Mouse (Mus musculus): ENCODE measurements at regions not wholly inside any gene's neighbourhood (a gene's known extent, or its start where the extent isn't known, plus 50 kb on each side); places are given as distances from the start of the nearest gene placed in this dataset.

GRCm38 (mm10) chr14:100665361-100665955 lies 381.0 kb upstream of the Klf12 start:
- Histone ChIP-seq H3K4me1 (replicated peaks; ENCODE audit: control insufficient read depth, insufficient read depth, low read length) (no peaks in the 10 kb centered on the region), H3K36me3 (ENCODE audit: control insufficient read depth, insufficient read depth, low read length) (no peaks in the 10 kb centered on the region), H3K27me3 (ENCODE audit: control insufficient read depth, insufficient read depth, low read length) (no peaks in the 10 kb centered on the region), H3K4me3 (ENCODE audit: control insufficient read depth, insufficient read depth, low read length) (no peak overlapping the region), H3K27ac (ENCODE audit: control insufficient read depth, insufficient read depth, low read length) (no peak overlapping the region)
- no peak for DNase-seq
- 79% methylated on average over 9 of the region's 9 CpGs for WGBS
- TF ChIP-seq CTCF (IDR thresholded peaks at IDR 0.05; ENCODE audit: borderline replicate concordance, control insufficient read depth, extremely low read depth, insufficient read depth, low read length, poor library complexity) (no peak), POLR2A (IDR thresholded peaks at IDR 0.05; ENCODE audit: control insufficient read depth, extremely low read depth, insufficient read depth, low read length, poor library complexity) (no peak)

GRCm38 (mm10) chr14:100664180-100664579 lies 379.7 kb upstream of the Klf12 start:
- WGBS: 84% methylated on average over 3 of the region's 3 CpGs
- Histone ChIP-seq H3K4me3 (ENCODE audit: control insufficient read depth, insufficient read depth, low read length) (no peak overlapping the region), H3K27ac (ENCODE audit: control insufficient read depth, insufficient read depth, low read length) (no peak overlapping the region), H3K4me1 (replicated peaks; ENCODE audit: control insufficient read depth, insufficient read depth, low read length) (no peaks in the 10 kb centered on the region), H3K27me3 (ENCODE audit: control insufficient read depth, insufficient read depth, low read length) (no peaks in the 10 kb centered on the region), H3K36me3 (ENCODE audit: control insufficient read depth, insufficient read depth, low read length) (no peaks in the 10 kb centered on the region)
- no peak for TF ChIP-seq CTCF (IDR thresholded peaks at IDR 0.05; ENCODE audit: borderline replicate concordance, control insufficient read depth, extremely low read depth, insufficient read depth, low read length, poor library complexity)
- no peak for TF ChIP-seq POLR2A (IDR thresholded peaks at IDR 0.05; ENCODE audit: control insufficient read depth, extremely low read depth, insufficient read depth, low read length, poor library complexity)
- DNase-seq: no peak

GRCm38 (mm10) chr14:100642076-100642475 lies 357.6 kb upstream of the Klf12 start:
- no peak overlapping the region for H3K4me3 ChIP-seq (ENCODE audit: control insufficient read depth, insufficient read depth, low read length)
- no peak overlapping the region for H3K27ac ChIP-seq (ENCODE audit: control insufficient read depth, insufficient read depth, low read length)

GRCm38 (mm10) chr14:100634521-100634920 lies 350.0 kb upstream of the Klf12 start:
- H3K4me1 ChIP-seq (replicated peaks; ENCODE audit: control insufficient read depth, insufficient read depth, low read length): no peaks in the 10 kb centered on the region
- no peak overlapping the region for H3K27ac ChIP-seq (ENCODE audit: control insufficient read depth, insufficient read depth, low read length)
- H3K27me3 ChIP-seq (ENCODE audit: control insufficient read depth, insufficient read depth, low read length): no peaks in the 10 kb centered on the region
- no peak for TF ChIP-seq CTCF (IDR thresholded peaks at IDR 0.05; ENCODE audit: borderline replicate concordance, control insufficient read depth, extremely low read depth, insufficient read depth, low read length, poor library complexity)
- TF ChIP-seq POLR2A (IDR thresholded peaks at IDR 0.05; ENCODE audit: control insufficient read depth, extremely low read depth, insufficient read depth, low read length, poor library complexity): no peak
- H3K36me3 ChIP-seq (ENCODE audit: control insufficient read depth, insufficient read depth, low read length): no peaks in the 10 kb centered on the region
- DNase-seq: no peak
- no peak overlapping the region for H3K4me3 ChIP-seq (ENCODE audit: control insufficient read depth, insufficient read depth, low read length)
- WGBS: 93% methylated on average over 6 of the region's 6 CpGs

More at GRCm38 (mm10) chr14:100642076-100642475, 357.6 kb upstream of the Klf12 start:
- 74% methylated on average over 2 of the region's 2 CpGs for WGBS
- Histone ChIP-seq H3K27me3 (ENCODE audit: control insufficient read depth, insufficient read depth, low read length) (no peaks in the 10 kb centered on the region), H3K4me1 (replicated peaks; ENCODE audit: control insufficient read depth, insufficient read depth, low read length) (no peaks in the 10 kb centered on the region), H3K36me3 (ENCODE audit: control insufficient read depth, insufficient read depth, low read length) (no peaks in the 10 kb centered on the region)
- DNase-seq: no peak
- TF ChIP-seq POLR2A (IDR thresholded peaks at IDR 0.05; ENCODE audit: control insufficient read depth, extremely low read depth, insufficient read depth, low read length, poor library complexity) (no peak), CTCF (IDR thresholded peaks at IDR 0.05; ENCODE audit: borderline replicate concordance, control insufficient read depth, extremely low read depth, insufficient read depth, low read length, poor library complexity) (no peak)

GRCm38 (mm10) chr14:100631676-100632075 lies 347.2 kb upstream of the Klf12 start:
- no peak for TF ChIP-seq CTCF (IDR thresholded peaks at IDR 0.05; ENCODE audit: borderline replicate concordance, control insufficient read depth, extremely low read depth, insufficient read depth, low read length, poor library complexity)
- no peak for TF ChIP-seq POLR2A (IDR thresholded peaks at IDR 0.05; ENCODE audit: control insufficient read depth, extremely low read depth, insufficient read depth, low read length, poor library complexity)
- DNase-seq: no peak
- no peaks in the 10 kb centered on the region for H3K36me3 ChIP-seq (ENCODE audit: control insufficient read depth, insufficient read depth, low read length)
- no peak overlapping the region for H3K27ac ChIP-seq (ENCODE audit: control insufficient read depth, insufficient read depth, low read length)
- H3K4me1 ChIP-seq (replicated peaks; ENCODE audit: control insufficient read depth, insufficient read depth, low read length): no peaks in the 10 kb centered on the region
- no peaks in the 10 kb centered on the region for H3K27me3 ChIP-seq (ENCODE audit: control insufficient read depth, insufficient read depth, low read length)
- 91% methylated on average over 1 of the region's 1 CpGs for WGBS
- H3K4me3 ChIP-seq (ENCODE audit: control insufficient read depth, insufficient read depth, low read length): no peak overlapping the region

- 82% methylated on average over 6 of the region's 6 CpGs for WGBS
- Histone ChIP-seq H3K4me1 (replicated peaks; ENCODE audit: control insufficient read depth, insufficient read depth, low read length) (no peaks in the 10 kb centered on the region), H3K4me3 (ENCODE audit: control insufficient read depth, insufficient read depth, low read length) (no peak overlapping the region), H3K36me3 (ENCODE audit: control insufficient read depth, insufficient read depth, low read length) (no peaks in the 10 kb centered on the region), H3K27me3 (ENCODE audit: control insufficient read depth, insufficient read depth, low read length) (no peaks in the 10 kb centered on the region), H3K27ac (ENCODE audit: control insufficient read depth, insufficient read depth, low read length) (no peak overlapping the region)
- no peak for DNase-seq
- TF ChIP-seq CTCF (IDR thresholded peaks at IDR 0.05; ENCODE audit: borderline replicate concordance, control insufficient read depth, extremely low read depth, insufficient read depth, low read length, poor library complexity) (no peak), POLR2A (IDR thresholded peaks at IDR 0.05; ENCODE audit: control insufficient read depth, extremely low read depth, insufficient read depth, low read length, poor library complexity) (no peak)
These were observed 345.7 kb upstream of the Klf12 start for GRCm38 (mm10) chr14:100630197-100630596.

GRCm38 (mm10) chr14:100627523-100627922 lies 343.0 kb upstream of the Klf12 start:
- Histone ChIP-seq H3K36me3 (ENCODE audit: control insufficient read depth, insufficient read depth, low read length) (no peaks in the 10 kb centered on the region), H3K27ac (ENCODE audit: control insufficient read depth, insufficient read depth, low read length) (no peak overlapping the region), H3K4me1 (replicated peaks; ENCODE audit: control insufficient read depth, insufficient read depth, low read length) (no peaks in the 10 kb centered on the region), H3K27me3 (ENCODE audit: control insufficient read depth, insufficient read depth, low read length) (no peaks in the 10 kb centered on the region), H3K4me3 (ENCODE audit: control insufficient read depth, insufficient read depth, low read length) (no peak overlapping the region)
- TF ChIP-seq CTCF (IDR thresholded peaks at IDR 0.05; ENCODE audit: borderline replicate concordance, control insufficient read depth, extremely low read depth, insufficient read depth, low read length, poor library complexity) (no peak), POLR2A (IDR thresholded peaks at IDR 0.05; ENCODE audit: control insufficient read depth, extremely low read depth, insufficient read depth, low read length, poor library complexity) (no peak)
- 77% methylated on average over 2 of the region's 2 CpGs for WGBS
- DNase-seq: no peak
